Mouse (Mus musculus) small intestine, adult 2 months (tissue): ENCODE results near the gene Fgf7. TPM values are rescaled to one million over a fixed set of nuclear protein-coding genes. Genes with fewer than 3 reads are reported as not detected.

Experiments used
- H3K27ac ChIP-seq: fragments of 200-500 bp; 2 replicates; pipeline ENCODE4 v1.5.1; 2012; ENCODE audit warnings: low read depth, low read length, control low read depth, inconsistent platforms; ENCODE audit not compliant: insufficient read depth
- H3K27me3 ChIP-seq: fragments of 200-500 bp; 2 replicates; pipeline ENCODE4 v1.6.1; 2012; ENCODE audit warnings: mild to moderate bottlenecking, moderate library complexity, low read length, inconsistent platforms; ENCODE audit not compliant: control insufficient read depth, insufficient read depth
- H3K36me3 ChIP-seq: fragments of 200-500 bp; 2 replicates; pipeline ENCODE4 v1.6.1; 2012; ENCODE audit warnings: mild to moderate bottlenecking, low read length, control low read depth, inconsistent platforms; ENCODE audit not compliant: control insufficient read depth, insufficient read depth
- H3K4me1 ChIP-seq: fragments of 200-500 bp; 2 replicates; pipeline ENCODE4 v1.6.1; 2012; ENCODE audit warnings: low read length, inconsistent platforms, mixed read lengths; ENCODE audit not compliant: control insufficient read depth, insufficient read depth, insufficient read length
- H3K4me3 ChIP-seq: fragments of 200-500 bp; 2 replicates; pipeline ENCODE4 v1.5.1; 2012; ENCODE audit warnings: low read depth, mild to moderate bottlenecking, control low read depth, inconsistent platforms, low read length, moderate library complexity
- CTCF ChIP-seq: fragments of 200-500 bp; IDR thresholded peaks from 2 replicates; pipeline ENCODE4 v1.5.1; 2012; ENCODE audit warnings: low read depth, mild to moderate bottlenecking, control low read depth, inconsistent platforms, low read length, moderate library complexity, mixed read lengths; ENCODE audit not compliant: insufficient replicate concordance, insufficient read length; ENCODE audit errors: extremely low read depth
- POLR2A ChIP-seq: fragments of 200-500 bp; IDR thresholded peaks from 2 replicates; pipeline ENCODE4 v1.6.1; 2012; ENCODE audit warnings: low read depth, mild to moderate bottlenecking, control low read depth, inconsistent platforms, low read length, moderate library complexity
- WGBS: fragments of 180-500 bp; shearing (Covaris S2); methylation state at CpG from one replicate; pipeline ENCODE4 v1.1.7; 2018; 5-methylcytosine and 5-hydroxymethylcytosine counted together
- polyA plus RNA-seq: library from polyadenylated mRNA; depleted of rRNA; stranded (reverse); fragments of >200 nt; gene quantifications from 2 replicates; pipeline ENCODE4 v1.2.3, GENCODE M21; 2012

Gene Fgf7
- polyA plus RNA-seq, 1 experiment, result 1.6 TPM

GRCm38 (mm10) chr2:126064814-126065213 is 30.4 kb downstream of the Fgf7 start:
- no peaks in the 10 kb centered on the region for H3K36me3 ChIP-seq
- no peaks in the 10 kb centered on the region for H3K4me1 ChIP-seq
- no peaks in the 10 kb centered on the region for H3K27me3 ChIP-seq
- no peak for TF ChIP-seq POLR2A
- no peak for TF ChIP-seq CTCF
- H3K27ac ChIP-seq, result no peak overlapping the region
- no peak overlapping the region for H3K4me3 ChIP-seq
- WGBS, result 28% methylated on average over 2 of the region's 2 CpGs

- Histone ChIP-seq H3K27me3 (no peaks in the 10 kb centered on the region), H3K27ac (no peak overlapping the region), H3K4me3 (no peak overlapping the region), H3K36me3 (no peaks in the 10 kb centered on the region), H3K4me1 (no peaks in the 10 kb centered on the region)
- WGBS, result 82% methylated on average over 3 of the region's 3 CpGs
- TF ChIP-seq POLR2A (no peak), CTCF (no peak)
Measured at GRCm38 (mm10) chr2:126065303-126065856, 30.9 kb downstream of the Fgf7 start.

- Histone ChIP-seq H3K27me3 (no peaks in the 10 kb centered on the region), H3K36me3 (no peaks in the 10 kb centered on the region), H3K4me1 (no peaks in the 10 kb centered on the region), H3K27ac (no peak overlapping the region), H3K4me3 (no peak overlapping the region)
- 52% methylated on average over 1 of the region's 1 CpGs for WGBS
- TF ChIP-seq POLR2A (no peak), CTCF (no peak)
Measured at GRCm38 (mm10) chr2:126069740-126070139, 35.3 kb downstream of the Fgf7 start.

- 62% methylated on average over 4 of the region's 4 CpGs for WGBS
- no peak for TF ChIP-seq CTCF
- TF ChIP-seq POLR2A, result no peak
- H3K27ac ChIP-seq, result no peak overlapping the region
- no peaks in the 10 kb centered on the region for H3K36me3 ChIP-seq
- no peak overlapping the region for H3K4me3 ChIP-seq
- no peaks in the 10 kb centered on the region for H3K27me3 ChIP-seq
- no peaks in the 10 kb centered on the region for H3K4me1 ChIP-seq
Measured at GRCm38 (mm10) chr2:126073744-126074143, 39.3 kb downstream of the Fgf7 start.

GRCm38 (mm10) chr2:126076506-126076905 is 42.0 kb downstream of the Fgf7 start:
- Histone ChIP-seq H3K27me3 (no peaks in the 10 kb centered on the region), H3K4me3 (no peak overlapping the region), H3K4me1 (no peaks in the 10 kb centered on the region), H3K36me3 (no peaks in the 10 kb centered on the region), H3K27ac (no peak overlapping the region)
- WGBS, result 85% methylated on average over 6 of the region's 6 CpGs
- TF ChIP-seq POLR2A, result no peak
- TF ChIP-seq CTCF, result no peak

GRCm38 (mm10) chr2:126079086-126079485 is 44.6 kb downstream of the Fgf7 start:
- no peaks in the 10 kb centered on the region for H3K27me3 ChIP-seq
- H3K36me3 ChIP-seq, result no peaks in the 10 kb centered on the region
- H3K4me1 ChIP-seq, result no peaks in the 10 kb centered on the region
- 71% methylated on average over 2 of the region's 2 CpGs for WGBS
- no peak overlapping the region for H3K27ac ChIP-seq
- TF ChIP-seq POLR2A, result no peak
- TF ChIP-seq CTCF, result no peak
- H3K4me3 ChIP-seq, result no peak overlapping the region

GRCm38 (mm10) chr2:126084326-126084725 is 49.9 kb downstream of the Fgf7 start:
- WGBS, result 58% methylated on average over 3 of the region's 3 CpGs
- H3K4me3 ChIP-seq, result no peak overlapping the region
- H3K4me1 ChIP-seq, result no peaks in the 10 kb centered on the region
- TF ChIP-seq POLR2A (no peak), CTCF (no peak)
- no peaks in the 10 kb centered on the region for H3K36me3 ChIP-seq
- H3K27me3 ChIP-seq, result no peaks in the 10 kb centered on the region
- H3K27ac ChIP-seq, result no peak overlapping the region

GRCm38 (mm10) chr2:126086187-126086586 is 51.7 kb downstream of the Fgf7 start:
- H3K36me3 ChIP-seq, result no peaks in the 10 kb centered on the region
- no peak for TF ChIP-seq CTCF
- TF ChIP-seq POLR2A, result no peak
- 65% methylated on average over 8 of the region's 8 CpGs for WGBS
- H3K27me3 ChIP-seq, result no peaks in the 10 kb centered on the region
- H3K4me1 ChIP-seq, result no peaks in the 10 kb centered on the region
- H3K27ac ChIP-seq, result no peak overlapping the region
- no peak overlapping the region for H3K4me3 ChIP-seq
